Mouse (Mus musculus): Measurements from ENCODE around the gene Eomes.
A peak's percentile ranks its signal among the peaks of the same experiment; 100 is the strongest.

The Eomes gene

GRCm38 (mm10) chr9:118488138-118488895 is 10.3 kb downstream of the Eomes start:
- DNase-seq (ENCODE audit: low spot score), result no peak

- DNase-seq (ENCODE audit: low spot score), result no peak
Measured at GRCm38 (mm10) chr9:118488896-118489578, 11.0 kb downstream of the Eomes start.

- peak; percentile 52 for DNase-seq (ENCODE audit: low spot score)
Measured at GRCm38 (mm10) chr9:118489579-118490019, 11.6 kb downstream of the Eomes start.

GRCm38 (mm10) chr9:118491195-118491594 is 13.2 kb downstream of the Eomes start:
- DNase-seq (ENCODE audit: low spot score), result no peak

GRCm38 (mm10) chr9:118492932-118493698 is 15.1 kb downstream of the Eomes start:
- no peak for DNase-seq (ENCODE audit: low spot score)

GRCm38 (mm10) chr9:118494106-118494505 is 16.1 kb downstream of the Eomes start:
- no peak for DNase-seq (ENCODE audit: low spot score)

GRCm38 (mm10) chr9:118495933-118496332 is 17.9 kb downstream of the Eomes start:
- DNase-seq (ENCODE audit: low spot score), result no peak

- no peak for DNase-seq (ENCODE audit: low spot score)
Measured at GRCm38 (mm10) chr9:118496952-118497351, 18.9 kb downstream of the Eomes start.

GRCm38 (mm10) chr9:118498061-118498460 is 20.0 kb downstream of the Eomes start:
- DNase-seq (ENCODE audit: low spot score), result no peak

GRCm38 (mm10) chr9:118500963-118501362 is 23.0 kb downstream of the Eomes start:
- no peak for DNase-seq (ENCODE audit: low spot score)

GRCm38 (mm10) chr9:118504656-118505055 is 26.6 kb downstream of the Eomes start:
- DNase-seq (ENCODE audit: low spot score), result no peak

- peak; percentile 89 for DNase-seq (ENCODE audit: low spot score)
Measured at GRCm38 (mm10) chr9:118506020-118506403, 28.0 kb downstream of the Eomes start, which contains the start of gene Golga4. TSS of gene Golga4 (plus strand) at chr9:118506267.

GRCm38 (mm10) chr9:118506404-118507231 is 28.6 kb downstream of the Eomes start:
- DNase-seq (ENCODE audit: low spot score), result peak; percentile 52

- no peak for DNase-seq (ENCODE audit: low spot score)
Measured at GRCm38 (mm10) chr9:118507552-118507951, 29.5 kb downstream of the Eomes start.

GRCm38 (mm10) chr9:118508601-118509000 is 30.6 kb downstream of the Eomes start:
- no peak for DNase-seq (ENCODE audit: low spot score)

GRCm38 (mm10) chr9:118510941-118511690 is 33.1 kb downstream of the Eomes start:
- DNase-seq (ENCODE audit: low spot score), result no peak

- DNase-seq (ENCODE audit: low spot score), result no peak
Measured at GRCm38 (mm10) chr9:118512681-118513233, 34.7 kb downstream of the Eomes start.

GRCm38 (mm10) chr9:118515476-118515875 is 37.5 kb downstream of the Eomes start:
- no peak for DNase-seq (ENCODE audit: low spot score)

- no peak for DNase-seq (ENCODE audit: low spot score)
Measured at GRCm38 (mm10) chr9:118516162-118516561, 38.1 kb downstream of the Eomes start.

- DNase-seq (ENCODE audit: low spot score), result no peak
Measured at GRCm38 (mm10) chr9:118517619-118518018, 39.6 kb downstream of the Eomes start.

GRCm38 (mm10) chr9:118519101-118519500 is 41.1 kb downstream of the Eomes start:
- DNase-seq (ENCODE audit: low spot score), result no peak

Data from testis, postnatal 14 days (tissue).